Comparison of ENCODE assay signal across 8 mouse cellular contexts in the genomic region with DNA sequence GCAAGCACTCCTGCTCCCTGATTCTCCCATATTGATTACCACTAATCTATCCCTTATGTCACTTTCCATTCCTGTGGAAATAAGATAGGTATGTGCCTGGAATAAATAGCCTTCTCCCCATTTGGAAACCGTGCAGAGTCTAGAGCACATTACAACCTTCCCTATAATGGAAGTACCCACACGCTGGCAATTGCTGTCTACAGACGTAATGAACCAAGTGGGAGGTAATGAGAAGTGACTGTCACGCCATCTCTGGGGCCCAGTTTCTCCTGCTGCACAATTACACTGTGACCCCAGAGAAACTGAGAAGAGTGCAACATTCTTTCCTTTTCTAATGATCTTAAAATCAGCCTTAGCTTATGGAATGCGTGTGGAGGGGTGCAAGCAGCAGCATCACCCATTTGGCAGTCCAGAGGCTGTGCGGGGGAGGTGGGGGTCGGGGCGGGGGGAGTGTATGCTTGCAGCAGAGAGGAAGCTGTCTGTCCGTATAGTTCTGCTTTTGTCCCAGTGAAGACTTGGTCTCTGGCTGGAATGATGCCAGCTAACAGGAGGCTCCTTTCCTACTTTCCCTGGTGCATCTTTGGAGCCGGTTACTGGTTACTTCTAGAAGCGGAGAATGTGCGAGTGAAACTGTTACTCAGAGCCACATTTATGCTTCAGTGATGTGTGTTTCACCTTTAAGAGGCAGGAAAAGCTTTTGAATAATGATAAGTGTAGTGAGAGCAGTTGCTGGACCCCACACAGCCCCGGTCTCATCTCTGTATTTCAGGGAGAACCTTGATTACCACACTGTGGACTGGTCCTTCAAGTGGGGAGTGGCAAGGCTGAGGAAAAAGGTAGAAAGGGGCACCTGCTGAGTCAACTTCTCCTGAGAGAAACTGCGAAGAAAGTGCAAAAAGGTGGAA.
DNase-seq lines count a peak whose midpoint lies in the region; ATAC-seq and TF ChIP-seq lines count a peak whose summit lies in the region.

No protein-coding gene starts in this region.

- WGBS in liver, postnatal 0 days (ENCODE audit: insufficient replicate concordance): 39% methylated on average over 14 of the region's 14 CpGs

- H3K27ac ChIP-seq in liver, postnatal 0 days (ENCODE audit: low read depth): no peak overlapping the region

- no peak for TF ChIP-seq EP300 in liver, postnatal 0 days (IDR thresholded peaks at IDR 0.05; ENCODE audit: low read depth)

- peak; percentile 17 for DNase-seq in embryo, embryonic 10.5 days (ENCODE audit: low spot score)
- DNase-seq in embryo, embryonic 10 days (ENCODE audit: low spot score): no peak
- peak; percentile 13 for DNase-seq in right cerebral cortex, adult 18-20 months
- no peak for DNase-seq in right cerebral cortex, postnatal 14 days
- peak; percentile 15 for DNase-seq in liver, postnatal 0 days
- no peak for DNase-seq in natural killer cell, adult 2 months (ENCODE audit: low spot score in 2 of 2)
- no peak for DNase-seq in urinary bladder, postnatal 14 days (ENCODE audit: low spot score)
- no peak for DNase-seq in adrenal gland, postnatal 10 days

- ATAC-seq in liver, postnatal 0 days: no peak

- no peak overlapping the region for H3K9ac ChIP-seq in liver, postnatal 0 days (replicated peaks)

- no peak overlapping the region for H3K4me3 ChIP-seq in liver, postnatal 0 days (ENCODE audit: low read depth, low read length)

- peaks cover 3% of the 10 kb centered on the region; the same call in 1 of the 2 replicates for H3K4me1 ChIP-seq in liver, postnatal 0 days (ENCODE audit: insufficient read depth)

- TF ChIP-seq CTCF in liver, postnatal 0 days (IDR thresholded peaks at IDR 0.05; ENCODE audit: low read depth): no peak

- H3K36me3 ChIP-seq in liver, postnatal 0 days (replicated peaks; ENCODE audit: insufficient read depth, low read length): no peaks in the 10 kb centered on the region

- H3K27me3 ChIP-seq in liver, postnatal 0 days (ENCODE audit: insufficient read depth, low read length): no peaks in the 10 kb centered on the region

- H3K4me2 ChIP-seq in liver, postnatal 0 days (ENCODE audit: low read depth, low read length): peak overlapping the region; percentile 43

- H3K9me3 ChIP-seq in liver, postnatal 0 days (ENCODE audit: low read length): no peaks in the 10 kb centered on the region

Comparison
In these comparisons a context has a peak if more than half of its experiments do, and no peak if none do; other contexts are left out.
1. DNase-seq: peak in embryo, embryonic 10.5 days (single experiment), right cerebral cortex, adult 18-20 months (single experiment) and liver, postnatal 0 days (single experiment); none in embryo, embryonic 10 days (single experiment), right cerebral cortex, postnatal 14 days (single experiment), natural killer cell, adult 2 months (0 of 2), urinary bladder, postnatal 14 days (single experiment) and adrenal gland, postnatal 10 days (single experiment).